Mouse (Mus musculus): ENCODE measurements at regions not wholly inside any gene's neighbourhood (a gene's known extent, or its start where the extent isn't known, plus 50 kb on each side); places are given as distances from the start of the nearest gene placed in this dataset.

DNA sequence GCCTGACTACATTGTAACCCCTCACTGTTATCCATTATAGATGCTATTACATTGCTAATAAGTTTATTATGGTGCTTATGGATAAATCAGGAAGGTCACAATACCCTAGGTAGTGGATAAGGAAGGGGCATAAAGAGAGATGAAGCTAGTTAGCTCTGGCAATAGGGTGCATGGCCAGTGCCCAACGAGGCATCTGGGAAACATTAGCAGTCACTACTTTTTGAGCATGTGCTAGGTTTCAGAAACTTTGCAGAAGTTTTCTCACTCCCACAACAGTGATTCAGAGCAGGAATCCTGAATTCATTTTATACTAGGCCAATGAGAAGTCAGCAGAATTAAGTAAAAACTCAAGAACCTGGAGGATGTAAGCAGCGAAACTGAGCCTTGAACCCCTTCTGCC lies 294.7 kb downstream of the Plpp3 start:
- WGBS = 71% methylated on average over 2 of the region's 2 CpGs
- no peak overlapping the region for H3K27ac ChIP-seq (replicated peaks; ENCODE audit: low read depth, low read length)
- no peaks in the 10 kb centered on the region for H3K36me3 ChIP-seq (replicated peaks; ENCODE audit: control insufficient read depth, insufficient read depth, low read depth, low read length)
- H3K4me1 ChIP-seq (ENCODE audit: control insufficient read depth, insufficient read depth, low read length) = no peaks in the 10 kb centered on the region
- no peaks in the 10 kb centered on the region for H3K27me3 ChIP-seq (ENCODE audit: control insufficient read depth, insufficient read depth, low read length)
- H3K9me3 ChIP-seq (replicated peaks; ENCODE audit: control insufficient read depth, low read length) = no peaks in the 10 kb centered on the region
- no peak overlapping the region for H3K4me3 ChIP-seq (ENCODE audit: low read depth, low read length)
- DNase-seq (ENCODE audit: low spot score) = no peak
- ATAC-seq (replicated peaks; ENCODE audit: insufficient number of reproducible peaks, low FRiP score, low TSS enrichment, low read depth) = no peak
- no peak overlapping the region for H3K9ac ChIP-seq (replicated peaks; ENCODE audit: low read length)
- no peak overlapping the region for H3K4me2 ChIP-seq (ENCODE audit: low read depth, low read length)

GRCm38 (mm10) chr4:105456955-105457621 lies 299.9 kb downstream of the Plpp3 start:
- no peaks in the 10 kb centered on the region for H3K4me1 ChIP-seq (ENCODE audit: control insufficient read depth, insufficient read depth, low read length)
- H3K9ac ChIP-seq (replicated peaks; ENCODE audit: low read length) = no peak overlapping the region
- no peak overlapping the region for H3K4me2 ChIP-seq (ENCODE audit: low read depth, low read length)
- ATAC-seq (replicated peaks; ENCODE audit: insufficient number of reproducible peaks, low FRiP score, low TSS enrichment, low read depth) = no peak
- no peaks in the 10 kb centered on the region for H3K9me3 ChIP-seq (replicated peaks; ENCODE audit: control insufficient read depth, low read length)
- H3K4me3 ChIP-seq (ENCODE audit: low read depth, low read length) = no peak overlapping the region
- H3K27me3 ChIP-seq (ENCODE audit: control insufficient read depth, insufficient read depth, low read length) = no peaks in the 10 kb centered on the region
- no peak overlapping the region for H3K27ac ChIP-seq (replicated peaks; ENCODE audit: low read depth, low read length)
- H3K36me3 ChIP-seq (replicated peaks; ENCODE audit: control insufficient read depth, insufficient read depth, low read depth, low read length) = no peaks in the 10 kb centered on the region; the same call in 1 of the 2 replicates
- WGBS = 79% methylated on average over 11 of the region's 11 CpGs
- no peak for DNase-seq (ENCODE audit: low spot score)

GRCm38 (mm10) chr4:105459991-105460688 lies 303.0 kb downstream of the Plpp3 start:
- Histone ChIP-seq H3K27me3 (ENCODE audit: control insufficient read depth, insufficient read depth, low read length) (no peaks in the 10 kb centered on the region), H3K36me3 (replicated peaks; ENCODE audit: control insufficient read depth, insufficient read depth, low read depth, low read length) (no peaks in the 10 kb centered on the region; the same call in 1 of the 2 replicates), H3K9ac (replicated peaks; ENCODE audit: low read length) (no peak overlapping the region), H3K9me3 (replicated peaks; ENCODE audit: control insufficient read depth, low read length) (no peaks in the 10 kb centered on the region), H3K4me1 (ENCODE audit: control insufficient read depth, insufficient read depth, low read length) (no peaks in the 10 kb centered on the region), H3K4me3 (ENCODE audit: low read depth, low read length) (no peak overlapping the region), H3K4me2 (ENCODE audit: low read depth, low read length) (no peak overlapping the region), H3K27ac (replicated peaks; ENCODE audit: low read depth, low read length) (no peak overlapping the region)
- DNase-seq (ENCODE audit: low spot score) (no peak), ATAC-seq (replicated peaks; ENCODE audit: insufficient number of reproducible peaks, low FRiP score, low TSS enrichment, low read depth) (no peak)
- WGBS = 81% methylated on average over 3 of the region's 3 CpGs

GRCm38 (mm10) chr4:105460689-105461005 lies 303.5 kb downstream of the Plpp3 start:
- H3K4me1 ChIP-seq (ENCODE audit: control insufficient read depth, insufficient read depth, low read length) = no peaks in the 10 kb centered on the region
- no peak for ATAC-seq (replicated peaks; ENCODE audit: insufficient number of reproducible peaks, low FRiP score, low TSS enrichment, low read depth)
- H3K9me3 ChIP-seq (replicated peaks; ENCODE audit: control insufficient read depth, low read length) = no peaks in the 10 kb centered on the region
- H3K4me3 ChIP-seq (ENCODE audit: low read depth, low read length) = no peak overlapping the region
- H3K27me3 ChIP-seq (ENCODE audit: control insufficient read depth, insufficient read depth, low read length) = no peaks in the 10 kb centered on the region
- no peak overlapping the region for H3K27ac ChIP-seq (replicated peaks; ENCODE audit: low read depth, low read length)
- no peak overlapping the region for H3K4me2 ChIP-seq (ENCODE audit: low read depth, low read length)
- no peak for DNase-seq (ENCODE audit: low spot score)
- no peaks in the 10 kb centered on the region; the same call in 1 of the 2 replicates for H3K36me3 ChIP-seq (replicated peaks; ENCODE audit: control insufficient read depth, insufficient read depth, low read depth, low read length)
- WGBS = 55% methylated on average over 2 of the region's 2 CpGs
- no peak overlapping the region for H3K9ac ChIP-seq (replicated peaks; ENCODE audit: low read length)

- 87% methylated on average over 7 of the region's 7 CpGs for WGBS
- DNase-seq (ENCODE audit: low spot score) (no peak), ATAC-seq (replicated peaks; ENCODE audit: insufficient number of reproducible peaks, low FRiP score, low TSS enrichment, low read depth) (no peak)
- Histone ChIP-seq H3K4me1 (ENCODE audit: control insufficient read depth, insufficient read depth, low read length) (no peaks in the 10 kb centered on the region), H3K4me3 (ENCODE audit: low read depth, low read length) (no peak overlapping the region), H3K36me3 (replicated peaks; ENCODE audit: control insufficient read depth, insufficient read depth, low read depth, low read length) (no peaks in the 10 kb centered on the region), H3K27me3 (ENCODE audit: control insufficient read depth, insufficient read depth, low read length) (no peaks in the 10 kb centered on the region), H3K9me3 (replicated peaks; ENCODE audit: control insufficient read depth, low read length) (no peaks in the 10 kb centered on the region), H3K27ac (replicated peaks; ENCODE audit: low read depth, low read length) (no peak overlapping the region), H3K4me2 (ENCODE audit: low read depth, low read length) (no peak overlapping the region), H3K9ac (replicated peaks; ENCODE audit: low read length) (no peak overlapping the region)
These were observed 310.7 kb downstream of the Plpp3 start for GRCm38 (mm10) chr4:105467811-105468210.

- Histone ChIP-seq H3K27ac (replicated peaks; ENCODE audit: low read depth, low read length) (no peak overlapping the region), H3K9me3 (replicated peaks; ENCODE audit: control insufficient read depth, low read length) (no peaks in the 10 kb centered on the region), H3K27me3 (ENCODE audit: control insufficient read depth, insufficient read depth, low read length) (no peaks in the 10 kb centered on the region), H3K4me1 (ENCODE audit: control insufficient read depth, insufficient read depth, low read length) (no peaks in the 10 kb centered on the region), H3K4me3 (ENCODE audit: low read depth, low read length) (no peak overlapping the region), H3K4me2 (ENCODE audit: low read depth, low read length) (no peak overlapping the region), H3K36me3 (replicated peaks; ENCODE audit: control insufficient read depth, insufficient read depth, low read depth, low read length) (no peaks in the 10 kb centered on the region), H3K9ac (replicated peaks; ENCODE audit: low read length) (no peak overlapping the region)
- 70% methylated on average over 6 of the region's 6 CpGs for WGBS
- DNase-seq (ENCODE audit: low spot score) = no peak
- ATAC-seq (replicated peaks; ENCODE audit: insufficient number of reproducible peaks, low FRiP score, low TSS enrichment, low read depth) = no peak
These were observed 312.2 kb downstream of the Plpp3 start for GRCm38 (mm10) chr4:105469300-105469821.

DNA sequence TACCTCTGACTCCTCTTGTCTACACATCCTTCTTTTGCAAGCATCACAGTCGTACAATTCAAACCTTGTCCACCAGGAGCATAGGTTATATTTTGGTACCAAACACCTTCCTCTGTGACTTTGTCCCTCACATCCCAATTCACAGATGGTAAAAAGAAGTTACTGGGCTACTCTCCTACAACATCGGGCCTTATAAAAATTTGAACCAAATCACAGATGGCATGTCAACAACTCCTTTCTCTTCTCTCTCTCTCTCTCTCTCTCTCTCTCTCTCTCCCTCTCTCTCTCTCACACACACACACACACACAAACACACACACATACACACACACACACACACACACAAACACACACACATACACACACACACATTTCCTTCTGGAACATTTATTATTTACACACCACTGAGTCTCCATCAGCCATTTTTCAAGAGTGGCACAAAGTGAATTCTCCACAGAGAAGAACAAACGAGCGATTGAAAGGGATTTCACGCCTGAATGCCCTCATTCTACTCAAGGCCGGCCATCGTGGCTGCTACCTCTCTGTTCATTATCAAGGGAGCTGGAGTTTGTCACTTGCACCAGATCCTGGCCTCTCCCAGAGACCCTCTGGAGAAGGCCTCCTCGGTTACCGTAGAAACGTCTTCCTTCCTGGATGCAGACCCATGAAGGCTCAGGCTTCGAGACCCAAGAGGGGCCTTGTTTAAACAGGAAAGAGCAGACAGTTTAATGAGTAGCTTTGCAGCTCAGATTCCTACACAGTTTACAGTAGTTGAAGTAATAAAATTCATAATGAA lies 314.7 kb upstream of the Gm12728 start:
- H3K9me3 ChIP-seq (replicated peaks; ENCODE audit: control insufficient read depth, low read length) = no peaks in the 10 kb centered on the region
- no peaks in the 10 kb centered on the region for H3K27me3 ChIP-seq (ENCODE audit: control insufficient read depth, insufficient read depth, low read length)
- peak; percentile 79 for ATAC-seq (replicated peaks; ENCODE audit: insufficient number of reproducible peaks, low FRiP score, low TSS enrichment, low read depth)
- H3K4me2 ChIP-seq (ENCODE audit: low read depth, low read length) = no peak overlapping the region
- peak; percentile 73 for DNase-seq (ENCODE audit: low spot score)
- 33% methylated on average over 11 of the region's 11 CpGs for WGBS
- H3K9ac ChIP-seq (replicated peaks; ENCODE audit: low read length) = no peak overlapping the region
- H3K36me3 ChIP-seq (replicated peaks; ENCODE audit: control insufficient read depth, insufficient read depth, low read depth, low read length) = no peaks in the 10 kb centered on the region
- no peaks in the 10 kb centered on the region for H3K4me1 ChIP-seq (ENCODE audit: control insufficient read depth, insufficient read depth, low read length)
- no peak overlapping the region for H3K27ac ChIP-seq (replicated peaks; ENCODE audit: low read depth, low read length)
- H3K4me3 ChIP-seq (ENCODE audit: low read depth, low read length) = no peak overlapping the region

DNA sequence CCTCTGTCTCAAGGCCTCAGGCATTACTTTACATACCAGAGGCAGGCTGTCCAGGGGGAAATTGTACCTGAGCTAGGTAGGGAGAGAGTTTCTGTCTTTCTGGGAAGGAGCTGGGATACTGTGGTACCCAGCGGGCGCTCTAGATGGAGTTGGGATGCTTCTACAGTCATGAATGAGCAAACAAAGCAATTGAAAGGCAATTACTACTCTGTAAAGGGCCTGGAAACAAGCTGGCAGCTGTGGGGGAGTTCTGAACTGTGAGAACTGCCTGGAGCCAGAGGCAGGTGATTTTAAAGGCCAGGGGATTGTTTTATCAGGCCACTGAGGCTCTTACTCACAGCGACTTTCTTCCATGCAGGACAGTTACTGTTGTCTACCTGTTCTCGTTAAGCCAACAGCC lies 313.3 kb upstream of the Gm12728 start:
- DNase-seq (ENCODE audit: low spot score) = no peak
- 73% methylated on average over 4 of the region's 4 CpGs for WGBS

More for the DNA sequence above, 313.3 kb upstream of the Gm12728 start:
- Histone ChIP-seq H3K9me3 (replicated peaks; ENCODE audit: control insufficient read depth, low read length) (no peaks in the 10 kb centered on the region), H3K27ac (replicated peaks; ENCODE audit: low read depth, low read length) (no peak overlapping the region), H3K4me1 (ENCODE audit: control insufficient read depth, insufficient read depth, low read length) (no peaks in the 10 kb centered on the region), H3K4me2 (ENCODE audit: low read depth, low read length) (no peak overlapping the region), H3K36me3 (replicated peaks; ENCODE audit: control insufficient read depth, insufficient read depth, low read depth, low read length) (no peaks in the 10 kb centered on the region), H3K4me3 (ENCODE audit: low read depth, low read length) (no peak overlapping the region), H3K27me3 (ENCODE audit: control insufficient read depth, insufficient read depth, low read length) (no peaks in the 10 kb centered on the region), H3K9ac (replicated peaks; ENCODE audit: low read length) (no peak overlapping the region)
- ATAC-seq (replicated peaks; ENCODE audit: insufficient number of reproducible peaks, low FRiP score, low TSS enrichment, low read depth) = no peak

All from embryonic facial prominence, embryonic 11.5 days (tissue).